Mouse (Mus musculus): ENCODE results near the gene Cdc5l.
"Not testable (repeated sequence)": the region's sequence is repeated elsewhere in the genome, so short reads cannot be mapped to it uniquely, and the experiment has no call there.

The Cdc5l gene

GRCm38 (mm10) chr17:45432706-45433398 is 685 bp downstream of the Cdc5l start:
- DNase-seq: no peak

GRCm38 (mm10) chr17:45432007-45432406 is 1.5 kb downstream of the Cdc5l start:
- DNase-seq: no peak

GRCm38 (mm10) chr17:45417387-45417786 is 16.1 kb downstream of the Cdc5l start:
- no peak for DNase-seq

GRCm38 (mm10) chr17:45411617-45412016 is 21.9 kb downstream of the Cdc5l start:
- DNase-seq: not testable (repeated sequence)

- no peak for DNase-seq
Observed at GRCm38 (mm10) chr17:45408719-45409118, 24.8 kb downstream of the Cdc5l start.

GRCm38 (mm10) chr17:45406281-45406680 is 27.3 kb downstream of the Cdc5l start:
- DNase-seq: peak; percentile 31 to 34

GRCm38 (mm10) chr17:45403207-45403606 is 30.3 kb downstream of the Cdc5l start:
- DNase-seq: peak; percentile 74 to 81

- DNase-seq: no peak
Observed at GRCm38 (mm10) chr17:45402601-45403000, 30.9 kb downstream of the Cdc5l start.

- DNase-seq: no peak
Observed at GRCm38 (mm10) chr17:45402126-45402525, 31.4 kb downstream of the Cdc5l start.

GRCm38 (mm10) chr17:45401126-45401905 is 32.2 kb downstream of the Cdc5l start:
- DNase-seq: no peak

GRCm38 (mm10) chr17:45398021-45398420 is 35.5 kb downstream of the Cdc5l start:
- no peak for DNase-seq

GRCm38 (mm10) chr17:45397541-45397940 is 36.0 kb downstream of the Cdc5l start:
- no peak for DNase-seq

- no peak for DNase-seq
Observed at GRCm38 (mm10) chr17:45394612-45395011, 38.9 kb downstream of the Cdc5l start.

GRCm38 (mm10) chr17:45393765-45394164 is 39.8 kb downstream of the Cdc5l start:
- DNase-seq: no peak

GRCm38 (mm10) chr17:45389896-45390295 is 43.6 kb downstream of the Cdc5l start:
- DNase-seq: no peak

- no peak for DNase-seq
Observed at GRCm38 (mm10) chr17:45386986-45387385, 46.6 kb downstream of the Cdc5l start.

GRCm38 (mm10) chr17:45383305-45383704 is 50.2 kb downstream of the Cdc5l start:
- no peak for DNase-seq

- no peak for DNase-seq
Observed at GRCm38 (mm10) chr17:45379271-45379784, 54.2 kb downstream of the Cdc5l start.

- no peak for DNase-seq
Observed at GRCm38 (mm10) chr17:45377323-45377722, 56.2 kb downstream of the Cdc5l start.

GRCm38 (mm10) chr17:45373987-45374608 is 59.4 kb downstream of the Cdc5l start:
- peak; percentile 94 to 96 for DNase-seq

- no peak for DNase-seq
Observed at GRCm38 (mm10) chr17:45371042-45371441, 62.5 kb downstream of the Cdc5l start.

- DNase-seq: peak; percentile 31 to 43
Observed at GRCm38 (mm10) chr17:45370535-45370934, 63.0 kb downstream of the Cdc5l start.

- no peak for DNase-seq
Observed at GRCm38 (mm10) chr17:45364871-45365270, 68.7 kb downstream of the Cdc5l start.
